Mouse (Mus musculus) lung, postnatal 0 days (tissue): ENCODE results near the gene Olfr588-ps1.

Source experiments
- CTCF ChIP-seq: IDR thresholded peaks from 2 replicates; pipeline ENCODE4 v1.5.1; 2016; ENCODE audit warnings: antibody characterized with exemption, mild to moderate bottlenecking
- EP300 ChIP-seq: IDR thresholded peaks from 2 replicates; pipeline ENCODE4 v1.6.1; 2016; ENCODE audit warnings: antibody characterized with exemption, mild to moderate bottlenecking, control low read depth

DNA sequence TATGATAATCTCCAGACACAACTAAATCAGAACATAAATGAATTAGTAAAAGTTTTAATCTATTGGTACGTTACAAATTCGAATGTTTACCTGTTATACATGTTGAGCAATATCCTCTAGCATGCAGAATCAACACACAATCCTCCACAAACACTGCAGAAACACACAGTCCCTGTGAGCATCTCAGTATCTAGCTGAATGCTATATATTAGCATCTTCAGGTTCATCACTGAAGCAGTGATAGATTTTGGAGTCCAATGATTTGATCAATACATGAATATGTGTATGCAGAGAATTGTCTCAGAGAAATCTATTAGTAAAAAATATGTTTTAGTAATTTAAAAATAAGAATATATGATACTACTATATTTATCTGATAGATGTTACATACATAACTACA is 15.6 kb downstream of the Olfr588-ps1 start, which contains the start of gene Olfr589:
- TF ChIP-seq CTCF (no peak), EP300 (no peak)
